Mouse (Mus musculus) R1 (cell line): Measurements from ENCODE around the gene Ghrhr.

Source experiments
- DNase-seq: peaks from one replicate; pipeline ENCODE4 v3.0.0-alpha.2; 2018; ENCODE audit warnings: low read depth, low spot score

Gene Ghrhr

GRCm38 (mm10) chr6:55376076-55376475 is at the start of gene Ghrhr:
Gene Ghrhr (plus strand): TSS chr6:55376295.
- DNase-seq, result no peak

- no peak for DNase-seq
Measured at GRCm38 (mm10) chr6:55326299-55326698, 49.8 kb upstream of the Ghrhr start.

GRCm38 (mm10) chr6:55327326-55327725 is 48.8 kb upstream of the Ghrhr start:
- no peak for DNase-seq

- DNase-seq, result no peak
Measured at GRCm38 (mm10) chr6:55328179-55328578, 47.9 kb upstream of the Ghrhr start.

GRCm38 (mm10) chr6:55331315-55331714 is 44.8 kb upstream of the Ghrhr start:
- no peak for DNase-seq

GRCm38 (mm10) chr6:55332100-55332772 is 43.9 kb upstream of the Ghrhr start:
- DNase-seq, result no peak

- no peak for DNase-seq
Measured at GRCm38 (mm10) chr6:55332773-55333109, 43.4 kb upstream of the Ghrhr start.

GRCm38 (mm10) chr6:55335989-55336514 is 40.0 kb upstream of the Ghrhr start, which contains the start of gene Aqp1:
Gene Aqp1 (plus strand): TSS chr6:55336432.
- DNase-seq, result no peak

- no peak for DNase-seq
Measured at GRCm38 (mm10) chr6:55337242-55337641, 38.9 kb upstream of the Ghrhr start.

- DNase-seq, result no peak
Measured at GRCm38 (mm10) chr6:55338077-55338476, 38.0 kb upstream of the Ghrhr start.

- no peak for DNase-seq
Measured at GRCm38 (mm10) chr6:55338934-55339825, 36.9 kb upstream of the Ghrhr start.

- DNase-seq, result no peak
Measured at GRCm38 (mm10) chr6:55341688-55342087, 34.4 kb upstream of the Ghrhr start.

- DNase-seq, result no peak
Measured at GRCm38 (mm10) chr6:55342328-55342727, 33.8 kb upstream of the Ghrhr start.

- no peak for DNase-seq
Measured at GRCm38 (mm10) chr6:55343446-55343845, 32.6 kb upstream of the Ghrhr start.

GRCm38 (mm10) chr6:55344291-55345016 is 31.6 kb upstream of the Ghrhr start:
- DNase-seq, result no peak

GRCm38 (mm10) chr6:55345264-55345663 is 30.8 kb upstream of the Ghrhr start:
- no peak for DNase-seq

- no peak for DNase-seq
Measured at GRCm38 (mm10) chr6:55346491-55346890, 29.6 kb upstream of the Ghrhr start.

GRCm38 (mm10) chr6:55347711-55348571 is 28.2 kb upstream of the Ghrhr start:
- DNase-seq, result no peak

GRCm38 (mm10) chr6:55349231-55349630 is 26.9 kb upstream of the Ghrhr start:
- DNase-seq, result no peak

GRCm38 (mm10) chr6:55350383-55350952 is 25.6 kb upstream of the Ghrhr start:
- DNase-seq, result no peak

- no peak for DNase-seq
Measured at GRCm38 (mm10) chr6:55351712-55352111, 24.4 kb upstream of the Ghrhr start.
